Mouse (Mus musculus) megakaryocyte, embryonic 14.5 days (primary cell): ENCODE results near the gene Ccdc167.

Experiments
- FLI1 ChIP-seq: IDR thresholded peaks from 2 replicates; pipeline ENCODE4 v1.6.1; 2012; ENCODE audit warnings: low read length, inconsistent platforms, mixed read lengths
- GATA1 ChIP-seq: IDR thresholded peaks from 3 replicates; pipeline ENCODE4 v1.6.1; 2012; ENCODE audit warnings: mixed read lengths, low read length, inconsistent platforms, borderline replicate concordance

GRCm38 (mm10) chr17:29762551-29762950, 45.7 kb upstream of the Ccdc167 start:
- TF ChIP-seq GATA1 = no peak
- no peak for TF ChIP-seq FLI1
